ENCODE assay signal across 13 mouse cellular contexts in the genomic region with DNA sequence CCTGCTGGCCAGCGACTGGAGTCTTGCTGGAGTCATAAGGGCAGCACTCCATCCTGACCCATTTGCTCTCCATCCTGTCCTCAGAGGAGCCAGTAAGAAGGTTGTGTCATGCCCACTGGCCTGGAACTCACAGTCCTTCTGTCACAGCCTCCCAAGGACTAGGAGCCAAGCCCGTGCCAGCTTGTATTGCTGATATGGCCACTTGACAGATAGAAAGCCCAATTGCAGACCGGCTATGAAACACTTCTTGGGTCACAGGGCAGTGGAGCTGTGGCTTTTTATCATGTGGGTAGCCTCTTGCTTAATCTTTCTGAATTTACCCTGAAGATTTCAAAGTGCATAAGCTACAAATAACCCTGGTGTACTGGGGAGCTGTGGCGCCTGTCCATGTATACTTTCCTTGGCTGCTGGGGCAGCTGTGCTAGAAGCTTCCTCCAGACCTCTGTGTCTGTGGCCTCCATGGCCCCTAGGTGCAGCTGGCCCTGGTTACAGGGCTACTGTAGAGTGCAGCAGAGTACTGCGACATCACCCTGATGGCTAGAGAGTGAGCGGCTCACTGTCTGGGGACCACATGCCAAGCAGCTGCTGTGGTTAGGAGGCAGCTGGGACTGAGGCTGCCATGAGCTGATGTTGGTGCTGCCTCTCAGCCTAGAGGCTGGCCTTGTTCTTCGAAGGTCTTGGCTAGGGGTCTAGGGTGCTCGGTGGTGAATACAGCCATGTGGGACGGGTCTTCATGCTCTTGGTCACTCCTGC. TPM values are rescaled to one million over a fixed set of nuclear protein-coding genes. Genes with fewer than 3 reads are reported as not detected.
DNase-seq lines count a peak whose midpoint lies in the region; ATAC-seq and TF ChIP-seq lines count a peak whose summit lies in the region.
"Had no signal": no experiment of that assay in that cellular context is flagged by ENCODE, and none has a peak within 500 bp of the region (broad histone marks: within the 10 kb centered on the region; RNA-seq: fewer than 3 reads in every experiment).

No protein-coding gene starts in this region.

- peak overlapping the region; percentile 93 for H3K27ac ChIP-seq in liver, embryonic 14.5 days
- H3K27ac ChIP-seq in forebrain, embryonic 16.5 days (ENCODE audit: low read length): no peak overlapping the region
- H3K27ac ChIP-seq in stomach, postnatal 0 days (replicated peaks): no peak overlapping the region
- H3K27ac ChIP-seq in intestine, embryonic 15.5 days: no peak overlapping the region
- H3K27ac ChIP-seq: hindbrain, embryonic 15.5 days; stomach, embryonic 15.5 days had no signal

- peak overlapping the region; percentile 53 for H3K9ac ChIP-seq in liver, embryonic 14.5 days (replicated peaks)
- no peak overlapping the region for H3K9ac ChIP-seq in forebrain, embryonic 16.5 days (replicated peaks; ENCODE audit: low read depth, low read length)
- H3K9ac ChIP-seq in stomach, postnatal 0 days (ENCODE audit: low read length): no peak overlapping the region
- H3K9ac ChIP-seq in intestine, embryonic 15.5 days: no peak overlapping the region
- H3K9ac ChIP-seq: hindbrain, embryonic 15.5 days; stomach, embryonic 15.5 days had no signal

- POLR2A ChIA-PET in Patski (lab: Charles Lee): no interaction called here

- no peak for TF ChIP-seq CTCF in Patski (IDR thresholded peaks at IDR 0.05)
- no peak for TF ChIP-seq CTCF in liver, embryonic 14.5 days (IDR thresholded peaks at IDR 0.05; ENCODE audit: low read depth)
- TF ChIP-seq CTCF in stomach, postnatal 0 days (IDR thresholded peaks at IDR 0.05; ENCODE audit: low read depth): no peak

- peak overlapping the region; percentile 52 to 63 for H3K4me3 ChIP-seq in liver, embryonic 14.5 days (ENCODE audit: insufficient read depth in 1 of 2, low read depth in 2 of 2, low read length in 2 of 2)
- no peak overlapping the region for H3K4me3 ChIP-seq in forebrain, embryonic 16.5 days (replicated peaks; ENCODE audit: low read length)
- no peak overlapping the region for H3K4me3 ChIP-seq in stomach, postnatal 0 days (ENCODE audit: low read depth, low read length)
- no peak overlapping the region for H3K4me3 ChIP-seq in intestine, embryonic 15.5 days (replicated peaks)
- H3K4me3 ChIP-seq: hindbrain, embryonic 15.5 days; stomach, embryonic 15.5 days had no signal

- H3K9me3 ChIP-seq in liver, embryonic 14.5 days (ENCODE audit: control insufficient read depth, low read length): no peaks in the 10 kb centered on the region
- H3K9me3 ChIP-seq in forebrain, embryonic 16.5 days (ENCODE audit: control insufficient read depth, low read length): no peaks in the 10 kb centered on the region
- no peaks in the 10 kb centered on the region for H3K9me3 ChIP-seq in stomach, postnatal 0 days (ENCODE audit: control insufficient read depth, low read length)
- no peaks in the 10 kb centered on the region for H3K9me3 ChIP-seq in intestine, embryonic 15.5 days
- H3K9me3 ChIP-seq: hindbrain, embryonic 15.5 days; stomach, embryonic 15.5 days had no signal

- peak; percentile 30; the same call in 1 of the 2 replicates for TF ChIP-seq EP300 in liver, embryonic 14.5 days (IDR thresholded peaks at IDR 0.05; ENCODE audit: low read depth)
- no peak for TF ChIP-seq EP300 in stomach, postnatal 0 days (optimal IDR thresholded peaks at IDR 0.05)

- no peaks in the 10 kb centered on the region for H3K27me3 ChIP-seq in Patski
- H3K27me3 ChIP-seq in liver, embryonic 14.5 days (ENCODE audit: control insufficient read depth, insufficient read depth, low read length): no peaks in the 10 kb centered on the region
- H3K27me3 ChIP-seq in forebrain, embryonic 16.5 days (replicated peaks; ENCODE audit: control insufficient read depth, insufficient read depth, low read length): no peaks in the 10 kb centered on the region
- H3K27me3 ChIP-seq in stomach, postnatal 0 days (ENCODE audit: control insufficient read depth, insufficient read depth, low read length): no peaks in the 10 kb centered on the region
- H3K27me3 ChIP-seq in intestine, embryonic 15.5 days (replicated peaks): peaks cover 12% of the 10 kb centered on the region; the same call in 1 of the 2 replicates
- H3K27me3 ChIP-seq: hindbrain, embryonic 15.5 days; stomach, embryonic 15.5 days had no signal

- H3K36me3 ChIP-seq in liver, embryonic 14.5 days (replicated peaks; ENCODE audit: control insufficient read depth, insufficient read depth, low read depth): peaks cover 3% of the 10 kb centered on the region; the same call in 1 of the 2 replicates
- peaks cover 9% of the 10 kb centered on the region; the same call in 1 of the 2 replicates for H3K36me3 ChIP-seq in forebrain, embryonic 16.5 days (ENCODE audit: control insufficient read depth, insufficient read depth)
- 0 out of 2 replicates have a peak, but pooled peaks cover 3% of the 10 kb centered on the region for H3K36me3 ChIP-seq in stomach, postnatal 0 days (ENCODE audit: control insufficient read depth, insufficient read depth, low read length)
- H3K36me3 ChIP-seq in intestine, embryonic 15.5 days: 0 out of 2 replicates have a peak, but pooled peaks cover 5% of the 10 kb centered on the region

- peak; percentile 37 for ATAC-seq in Patski
- ATAC-seq in liver, embryonic 14.5 days (ENCODE audit: insufficient read depth): peak; percentile 38
- no peak for ATAC-seq in forebrain, embryonic 16.5 days
- ATAC-seq in stomach, postnatal 0 days (ENCODE audit: low FRiP score, low TSS enrichment): no peak
- ATAC-seq in intestine, embryonic 15.5 days: no peak
- ATAC-seq: forebrain, embryonic 14.5 days had no signal

- H3K4me1 ChIP-seq in liver, embryonic 14.5 days (replicated peaks; ENCODE audit: control insufficient read depth in 2 of 2, insufficient read depth in 2 of 2, low read length in 1 of 2): peaks cover 60 to 87% of the 10 kb centered on the region in 2 experiments
- H3K4me1 ChIP-seq in forebrain, embryonic 16.5 days (replicated peaks; ENCODE audit: control insufficient read depth, insufficient read depth, low read length): no peaks in the 10 kb centered on the region
- H3K4me1 ChIP-seq in stomach, postnatal 0 days (replicated peaks; ENCODE audit: control insufficient read depth, insufficient read depth): no peaks in the 10 kb centered on the region
- no peaks in the 10 kb centered on the region for H3K4me1 ChIP-seq in intestine, embryonic 15.5 days (replicated peaks)

- in situ Hi-C loops in Patski (cut with MboI; ENCODE audit: low pct_unique_long_range_greater_than_20kb): no loop called here

- DNase-seq in cerebellum, postnatal 14 days: peak; percentile 41 to 54
- no peak for DNase-seq in cerebellum, adult 8-10 months
- no peak for DNase-seq in Patski (ENCODE audit: low read depth, low spot score)
- peak; percentile 45 to 56 for DNase-seq in heart, adult 9 months (ENCODE audit: low spot score in 2 of 2)
- peak in 1 of 3 experiments; percentile 57 for DNase-seq in liver, embryonic 14.5 days (ENCODE audit: low read depth in 3 of 3, low spot score in 3 of 3)
- DNase-seq in stomach, postnatal 0 days (ENCODE audit: low spot score): no peak
- DNase-seq: B cell, adult 2 months had no signal

- CTCF ChIA-PET in Patski (lab: Charles Lee): interaction anchor here (1.1 to 1.5 kb wide), 2 partner anchors 8 to 24 kb away, joined by 3 to 5 read pairs; no protein-coding TSS in a partner anchor

- 50% methylated on average over 9 of the region's 9 CpGs for WGBS in liver, embryonic 14.5 days (ENCODE audit: insufficient replicate concordance)
- 93% methylated on average over 9 of the region's 9 CpGs for WGBS in forebrain, embryonic 16.5 days
- 89% methylated on average over 9 of the region's 9 CpGs for WGBS in stomach, postnatal 0 days
- 91% methylated on average over 9 of the region's 9 CpGs for WGBS in intestine, embryonic 15.5 days

- H3K4me2 ChIP-seq in liver, embryonic 14.5 days (ENCODE audit: low read depth): peak overlapping the region; percentile 84
- H3K4me2 ChIP-seq in forebrain, embryonic 16.5 days (ENCODE audit: low read length): no peak overlapping the region
- no peak overlapping the region for H3K4me2 ChIP-seq in stomach, postnatal 0 days (replicated peaks; ENCODE audit: low read depth)
- no peak overlapping the region for H3K4me2 ChIP-seq in intestine, embryonic 15.5 days (replicated peaks)
- H3K4me2 ChIP-seq: hindbrain, embryonic 15.5 days; midbrain, embryonic 11.5 days; stomach, embryonic 15.5 days had no signal

RNA-seq across cellular contexts. Expression of a gene that starts 27.5 kb away (rescaled TPM):
- 19.4 TPM for polyA plus RNA-seq in Patski (2021)
- 18.7 and 21.7 TPM in 2 replicates for polyA plus RNA-seq in liver, embryonic 14.5 days (2012; rRNA removed)
- 17.1 and 20.4 TPM in 2 replicates for polyA plus RNA-seq in liver, embryonic 14.5 days (2014; fragmentation: Nextera tagmentation; extraction: Ambion mirVana)
- 60.8 and 62.4 TPM in 2 replicates for polyA plus RNA-seq in forebrain, embryonic 16.5 days (2015; fragmentation: Nextera tagmentation; extraction: Ambion mirVana)
- 12.7 and 14.2 TPM in 2 replicates for polyA plus RNA-seq in stomach, postnatal 0 days (2015; fragmentation: Nextera tagmentation; extraction: Ambion mirVana)
- 16.6 and 17.3 TPM in 2 replicates for polyA plus RNA-seq in intestine, embryonic 15.5 days (2015; fragmentation: Nextera tagmentation; extraction: Ambion mirVana)

Comparison
In these comparisons a context has a peak if more than half of its experiments do, and no peak if none do; other contexts are left out.
1. DNase-seq: peak in cerebellum, postnatal 14 days (2 of 2) and heart, adult 9 months (2 of 2); none in cerebellum, adult 8-10 months (single experiment), Patski (single experiment) and stomach, postnatal 0 days (single experiment).
2. ATAC-seq: peak in Patski (single experiment) and liver, embryonic 14.5 days (single experiment); none in forebrain, embryonic 16.5 days (single experiment), stomach, postnatal 0 days (single experiment) and intestine, embryonic 15.5 days (single experiment).
3. H3K4me3 ChIP-seq: peak in liver, embryonic 14.5 days (2 of 2); none in forebrain, embryonic 16.5 days (single experiment), stomach, postnatal 0 days (single experiment) and intestine, embryonic 15.5 days (single experiment).